Mouse (Mus musculus) telencephalon, adult 2 months (tissue): Measurements from ENCODE around the gene Gnb4.

Experiments used
- DNase-seq: peaks from one replicate; pipeline ENCODE4 v3.0.0-alpha.2; 2011; ENCODE audit warnings: low read depth, low spot score

Gene Gnb4

DNA sequence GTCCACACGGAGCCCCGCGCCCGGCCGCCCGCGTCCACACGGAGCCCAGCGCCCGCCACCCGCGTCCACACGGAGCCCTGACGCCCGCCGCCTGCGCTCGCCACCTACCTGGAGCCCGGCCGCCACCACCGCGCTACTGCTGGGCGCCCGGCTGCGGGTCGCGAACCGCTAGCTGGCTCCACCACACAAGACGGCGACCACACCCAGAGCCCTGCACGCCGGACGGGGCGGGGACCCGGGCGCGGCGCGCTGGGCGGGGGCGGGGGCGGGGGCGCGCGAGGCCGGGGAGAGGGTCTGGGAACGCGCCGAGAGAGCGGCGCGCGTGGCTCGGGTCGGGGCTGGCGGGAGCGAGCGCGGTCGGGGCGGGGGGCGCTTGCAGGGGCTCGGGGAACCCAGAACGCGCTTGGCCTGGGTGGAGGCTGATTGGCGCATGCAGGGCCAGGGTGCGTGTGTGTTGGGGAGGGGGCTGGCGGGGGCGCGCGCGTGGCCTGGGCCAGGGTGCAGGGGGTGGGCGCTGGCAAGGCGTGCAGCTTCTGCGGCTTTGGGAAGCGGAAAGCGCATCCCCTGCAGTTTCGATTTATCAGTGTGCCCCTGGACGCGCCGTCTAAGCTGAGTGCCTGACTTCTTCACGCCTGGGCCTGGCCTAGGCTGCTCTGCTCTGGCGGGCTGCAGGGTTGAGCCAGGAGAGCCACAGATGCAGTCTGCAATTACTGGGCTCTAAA lies at the start of gene Gnb4:
Gene Gnb4 (minus strand): TSS at position 255 of the 722 bp plus-strand sequence.
- DNase-seq = no peak

DNA sequence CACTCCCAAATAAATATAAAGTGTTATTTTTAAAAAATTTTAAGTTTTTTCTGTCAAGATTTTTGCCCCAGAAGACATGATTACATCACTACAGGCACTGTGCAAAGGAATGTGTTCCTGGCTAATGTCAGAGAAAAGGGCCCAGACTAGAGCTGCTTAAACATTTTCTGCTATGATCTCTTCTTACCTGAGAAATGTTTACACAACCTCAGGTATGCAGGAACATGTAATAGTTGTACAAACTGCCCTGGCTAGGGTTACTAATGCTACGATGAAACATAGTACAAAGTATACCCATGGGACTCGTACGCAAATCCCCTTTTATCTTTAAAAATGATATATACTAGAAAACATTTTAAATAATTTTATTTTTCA lies 45.2 kb upstream of the Gnb4 start:
- no peak for DNase-seq

DNA sequence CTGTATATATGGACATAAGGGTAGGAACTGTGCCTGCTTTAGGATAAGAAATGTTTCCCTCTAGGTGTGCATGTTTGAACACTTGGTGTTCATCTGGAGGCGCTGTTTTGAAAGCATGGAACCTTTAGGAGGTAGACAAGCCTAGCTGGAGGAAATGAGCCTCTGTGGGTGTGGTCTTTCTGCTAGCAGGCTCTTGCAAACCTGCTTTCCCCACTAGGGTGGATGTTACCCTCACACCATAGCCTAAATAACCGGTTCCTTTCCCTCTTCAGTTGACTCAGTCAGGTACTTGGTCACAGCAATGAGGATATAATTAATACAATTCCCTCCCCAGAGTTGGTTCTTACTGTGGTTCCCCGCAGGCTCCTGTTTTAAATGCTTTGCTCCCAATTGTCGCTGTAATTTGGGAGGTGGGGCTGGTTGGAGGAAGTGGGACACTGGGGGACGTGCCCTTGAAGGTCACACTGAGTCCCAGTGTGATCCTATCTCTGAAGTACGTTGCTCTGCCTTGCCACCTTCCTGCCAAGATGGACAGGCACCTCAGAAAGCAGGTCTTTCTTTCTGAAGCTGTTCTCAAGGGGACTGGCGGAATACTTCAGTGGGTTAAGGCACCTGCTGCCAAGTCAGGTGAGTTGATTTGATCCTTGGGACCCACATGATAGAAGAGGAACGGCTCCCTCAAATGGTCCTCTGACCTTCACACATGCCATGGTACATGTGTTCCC lies 44.6 kb upstream of the Gnb4 start:
- DNase-seq = no peak

DNA sequence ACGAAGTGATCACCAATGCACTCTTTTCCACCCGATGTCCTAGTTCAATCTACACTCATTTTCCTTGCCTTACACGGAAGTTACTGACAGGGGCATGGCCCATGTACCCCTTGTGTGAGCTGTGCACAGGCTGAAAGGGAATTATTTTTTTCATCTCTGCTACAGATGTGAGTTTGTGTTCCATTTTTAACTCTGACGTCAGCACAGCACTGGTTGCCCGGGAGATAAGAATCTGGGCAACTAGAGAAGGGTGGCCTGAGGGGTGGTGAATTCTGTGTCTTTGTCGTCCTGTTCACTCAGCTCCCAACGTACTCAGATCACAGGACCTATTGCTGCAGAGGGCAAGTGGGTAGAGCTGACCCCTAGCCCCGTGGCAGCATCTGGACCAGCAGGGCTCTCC lies 43.9 kb upstream of the Gnb4 start:
- DNase-seq = peak; percentile 39

DNA sequence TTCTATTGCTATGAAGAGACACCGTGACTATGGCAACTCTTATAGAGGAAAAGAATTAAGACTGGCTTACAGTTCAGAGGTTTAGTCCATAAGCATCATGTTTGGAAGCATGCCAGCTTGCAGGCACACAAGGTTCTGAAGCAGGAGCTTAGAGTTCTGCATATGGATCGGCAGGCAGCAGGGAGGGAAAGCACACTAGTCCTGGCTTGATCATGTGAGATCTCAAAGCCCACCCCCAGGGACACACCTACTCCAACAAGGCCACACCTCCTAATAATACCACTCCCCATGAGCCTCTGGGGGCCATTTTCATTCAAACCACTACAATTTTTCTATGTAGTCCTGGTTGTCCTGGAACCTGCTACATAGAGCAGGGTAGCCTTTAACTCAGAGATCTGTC lies 43.1 kb upstream of the Gnb4 start:
- DNase-seq = no peak

DNA sequence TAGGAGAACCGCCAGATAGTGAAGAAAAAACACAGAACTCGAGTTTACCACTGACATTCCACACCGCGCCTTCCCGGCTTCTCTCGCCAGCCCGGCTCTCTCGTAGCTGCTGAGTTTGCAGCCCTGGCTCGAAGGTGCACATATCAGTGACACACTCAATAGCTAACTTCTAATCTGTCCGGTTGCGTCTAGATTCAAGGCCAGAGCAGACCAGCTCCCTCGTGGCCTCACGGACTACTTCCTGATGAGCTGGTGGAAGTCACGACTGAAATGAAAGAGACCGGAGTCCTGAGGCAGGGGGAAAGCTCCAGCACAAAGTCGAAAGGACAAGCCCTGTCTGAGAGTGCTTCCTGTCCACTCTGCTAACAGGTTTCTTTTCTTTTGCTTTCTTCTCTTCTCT lies 42.4 kb upstream of the Gnb4 start:
- DNase-seq = no peak

DNA sequence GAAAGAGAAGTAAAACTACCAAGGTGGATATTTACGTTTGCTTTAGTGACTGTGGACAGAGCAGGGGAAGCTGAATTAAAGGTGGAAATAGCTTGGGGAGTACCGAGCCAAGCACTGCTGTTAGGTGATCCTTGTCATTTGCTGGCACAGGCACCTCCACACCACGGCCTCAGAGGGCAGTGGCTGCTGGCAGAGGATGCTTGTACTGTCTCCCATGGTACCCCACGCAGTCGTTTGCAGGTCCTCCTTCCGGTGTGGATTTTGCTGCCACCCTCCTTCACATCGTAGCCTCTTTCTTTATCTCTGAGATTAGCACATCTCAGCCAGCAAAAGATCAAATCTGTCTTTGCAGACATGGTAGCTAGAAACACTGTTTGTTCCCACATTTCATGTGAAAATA lies 42.0 kb upstream of the Gnb4 start:
- no peak for DNase-seq

DNA sequence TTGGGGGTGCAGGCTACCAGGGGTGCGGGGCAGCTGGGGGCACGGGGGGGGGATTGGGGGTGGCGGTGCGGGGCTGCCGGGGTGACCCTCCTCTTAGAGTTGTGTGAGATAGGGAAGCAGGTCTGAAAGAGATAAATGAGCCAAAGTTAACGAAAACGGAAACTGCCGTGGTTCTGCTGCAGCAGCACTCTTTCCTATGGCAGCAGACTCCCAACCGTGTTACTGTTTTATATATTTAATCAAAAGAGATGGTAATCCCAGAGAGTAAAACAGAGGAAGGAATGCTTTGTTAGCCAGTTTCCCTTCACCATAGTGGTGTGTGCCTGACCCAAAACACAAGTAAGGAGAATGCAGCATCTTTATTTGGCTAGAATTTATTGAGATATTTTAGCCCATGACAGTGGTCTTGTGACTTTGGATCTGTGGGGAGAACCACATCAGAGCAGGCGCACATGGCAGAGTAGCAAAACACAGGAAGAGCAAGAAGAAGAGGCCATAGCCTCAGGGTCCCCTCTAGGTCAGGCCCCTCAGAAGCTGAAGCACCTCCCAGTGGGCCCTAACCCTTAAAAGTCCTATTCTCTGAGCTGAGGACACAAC lies 40.1 kb upstream of the Gnb4 start:
- DNase-seq = no peak

DNA sequence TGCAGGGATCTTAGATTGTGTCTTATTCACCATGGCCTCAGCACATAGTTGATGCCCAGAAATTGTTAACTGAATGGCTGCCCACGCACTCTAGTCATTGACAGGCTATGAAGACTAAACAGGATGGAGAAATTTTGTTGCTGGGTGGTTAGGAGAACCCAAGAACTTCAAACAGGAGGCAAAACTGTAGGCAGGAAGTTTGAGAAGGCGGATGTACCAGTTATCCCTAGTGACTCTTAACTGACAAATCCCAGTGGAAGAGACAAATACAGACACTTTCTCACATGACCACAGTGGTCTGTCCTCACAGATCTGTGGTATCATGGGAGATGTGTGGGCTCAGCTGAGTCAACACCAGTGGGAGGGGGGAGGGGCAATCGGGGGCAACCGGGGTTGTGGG lies 39.6 kb upstream of the Gnb4 start:
- DNase-seq = no peak

DNA sequence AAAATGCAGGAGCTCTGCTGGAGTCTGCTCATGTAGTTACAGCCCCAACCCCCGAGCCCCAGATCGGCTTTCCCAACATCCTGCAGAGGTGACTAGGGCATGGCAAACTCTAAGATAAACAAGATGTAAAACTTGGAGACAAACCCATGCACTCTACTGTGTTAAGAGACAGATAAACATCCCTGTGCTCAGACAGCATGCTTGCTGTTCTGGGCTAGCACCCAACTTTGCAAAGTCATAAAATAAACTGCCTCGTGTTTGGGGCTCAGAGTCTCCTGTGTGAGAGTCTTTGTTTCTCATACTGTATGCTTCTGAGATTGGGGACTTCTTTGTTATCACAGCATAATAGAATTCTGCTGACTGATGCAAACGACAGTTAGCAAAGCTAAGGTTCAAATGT lies 36.4 kb upstream of the Gnb4 start:
- no peak for DNase-seq

DNA sequence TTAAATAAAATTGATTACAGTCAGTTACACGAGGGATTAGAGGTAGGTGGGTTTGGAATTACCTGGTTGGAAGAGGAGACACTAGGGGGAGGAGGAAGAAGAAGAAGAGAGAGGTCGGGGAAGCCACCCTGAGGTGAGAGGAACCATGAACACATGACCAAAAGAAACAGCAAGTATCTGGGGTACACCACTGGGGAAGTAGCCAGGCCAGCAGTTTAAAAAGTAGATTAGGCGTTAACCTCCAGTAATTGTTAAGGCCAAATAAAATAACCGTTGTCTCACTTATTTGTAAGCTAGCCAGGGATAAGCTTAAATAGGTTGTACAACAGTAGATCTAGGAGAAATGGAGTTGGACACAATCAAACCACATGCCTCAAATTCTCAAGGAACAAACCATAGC lies 32.9 kb upstream of the Gnb4 start:
- DNase-seq = no peak

DNA sequence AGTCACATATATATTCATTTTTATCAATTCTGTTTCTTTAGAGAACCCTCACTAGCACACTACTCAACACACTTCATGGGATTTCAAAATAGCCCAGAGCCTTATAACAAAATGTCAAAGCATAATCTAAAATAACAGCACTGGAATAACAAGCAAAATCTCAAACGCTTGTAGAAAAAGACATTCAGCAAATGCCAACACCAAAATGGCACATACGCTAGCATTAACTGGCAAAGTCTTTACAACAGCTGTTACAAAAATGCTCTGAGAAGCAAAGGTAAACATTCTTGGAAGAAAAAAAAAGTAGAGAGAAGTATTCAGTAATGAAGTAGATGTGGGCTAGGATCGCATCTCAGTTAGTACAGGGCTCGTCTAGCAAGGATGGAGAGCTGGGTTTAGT lies 30.5 kb upstream of the Gnb4 start:
- DNase-seq = peak; percentile 50

DNA sequence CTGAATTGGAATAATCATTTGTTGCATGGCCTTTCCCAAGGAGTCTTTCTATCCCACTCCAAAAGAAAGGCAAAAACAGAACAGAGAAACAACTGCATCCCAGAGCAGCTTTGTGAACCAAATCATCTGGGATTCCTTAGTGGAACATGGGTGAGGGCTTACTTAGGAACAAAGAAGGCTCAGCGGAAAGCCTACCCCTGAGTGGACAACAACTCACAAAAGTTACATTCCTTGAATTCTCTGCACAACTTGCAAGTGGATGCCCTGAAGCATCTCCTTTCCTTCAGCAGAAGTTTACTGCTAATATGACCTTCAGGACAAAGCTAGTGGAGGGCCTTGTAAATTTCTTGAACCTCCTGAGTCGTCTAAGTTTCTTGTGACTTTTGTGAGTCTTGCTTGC lies 28.4 kb upstream of the Gnb4 start:
- no peak for DNase-seq

DNA sequence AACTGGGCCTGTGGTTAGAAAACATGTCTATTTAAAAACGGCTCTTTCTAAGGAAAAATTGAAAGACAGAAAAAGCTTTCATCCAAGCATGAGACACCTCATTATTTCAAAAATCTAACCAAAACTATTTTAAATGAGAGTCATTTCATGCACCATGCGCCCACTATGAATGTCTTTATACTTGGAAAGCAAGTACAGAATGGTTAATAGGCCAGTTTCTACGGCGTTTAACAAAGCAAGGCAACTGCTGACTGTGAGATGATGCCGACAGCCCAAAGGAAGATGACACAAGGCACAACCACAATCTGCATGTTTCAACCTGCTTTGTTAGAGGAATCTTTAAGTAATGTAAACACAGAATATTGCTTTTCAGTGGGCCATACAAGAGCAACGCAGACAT lies 25.7 kb upstream of the Gnb4 start:
- DNase-seq = peak; percentile 43

DNA sequence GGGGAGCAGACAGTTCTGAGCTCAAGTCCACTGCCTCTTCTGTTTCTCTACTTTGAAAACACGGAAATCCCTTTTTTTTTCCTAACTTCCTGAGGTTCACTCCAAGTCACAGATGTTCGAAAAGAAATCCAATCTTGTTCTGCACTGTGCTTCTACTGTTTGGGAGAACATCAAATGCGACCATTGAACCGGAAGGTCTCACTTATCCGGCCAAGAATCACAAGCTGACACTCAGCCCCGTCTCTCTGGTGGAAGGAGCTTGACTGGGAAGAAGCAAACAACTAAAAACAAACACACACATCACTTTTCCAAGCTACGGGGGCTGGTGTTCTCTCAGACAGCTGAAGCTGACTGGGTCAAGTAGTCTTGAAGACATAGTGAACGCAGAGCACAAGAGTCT lies 21.9 kb upstream of the Gnb4 start:
- no peak for DNase-seq

DNA sequence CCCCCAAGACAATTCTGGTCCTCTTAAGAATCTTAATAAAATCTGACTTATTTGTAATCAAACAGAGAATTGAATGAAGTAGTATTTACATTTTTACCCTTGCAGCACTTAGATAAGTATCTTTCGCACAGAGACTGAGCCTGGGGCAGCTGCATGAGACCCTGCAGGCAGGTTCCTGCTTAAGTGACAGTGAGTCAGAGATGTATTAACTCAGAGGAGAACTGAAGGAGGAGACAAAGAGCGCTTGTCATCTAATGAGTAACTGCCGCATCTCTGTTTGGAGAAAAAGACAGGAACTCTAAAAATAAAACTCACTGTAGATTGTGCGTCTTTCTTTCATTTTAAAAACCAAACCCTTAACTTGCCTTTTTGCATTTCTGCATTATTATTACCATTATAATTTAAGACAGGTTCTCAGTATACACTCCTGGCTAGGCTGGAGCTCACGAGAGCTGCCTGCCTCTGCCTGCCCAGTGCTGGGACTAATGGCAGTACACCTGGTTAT lies 16.4 kb upstream of the Gnb4 start:
- no peak for DNase-seq

DNA sequence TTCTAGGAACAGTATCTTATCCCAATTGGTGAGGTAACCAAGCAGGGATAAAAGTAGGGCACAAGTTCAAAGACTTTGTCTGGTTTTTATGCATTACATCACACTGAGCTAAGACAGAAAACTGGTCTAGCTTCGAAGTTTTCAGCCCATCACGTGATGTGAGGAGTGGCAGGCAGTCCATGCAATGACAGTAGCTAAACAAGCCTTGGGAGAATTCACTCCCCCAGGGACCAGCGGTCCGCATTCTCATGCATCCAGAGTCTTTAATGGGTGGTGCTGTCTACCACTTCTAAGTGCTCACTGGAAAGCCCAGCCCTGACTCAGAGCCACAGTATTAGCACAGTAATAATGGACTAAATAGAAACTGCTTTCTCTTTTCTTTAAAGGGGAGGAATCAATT lies 13.8 kb upstream of the Gnb4 start:
- no peak for DNase-seq

DNA sequence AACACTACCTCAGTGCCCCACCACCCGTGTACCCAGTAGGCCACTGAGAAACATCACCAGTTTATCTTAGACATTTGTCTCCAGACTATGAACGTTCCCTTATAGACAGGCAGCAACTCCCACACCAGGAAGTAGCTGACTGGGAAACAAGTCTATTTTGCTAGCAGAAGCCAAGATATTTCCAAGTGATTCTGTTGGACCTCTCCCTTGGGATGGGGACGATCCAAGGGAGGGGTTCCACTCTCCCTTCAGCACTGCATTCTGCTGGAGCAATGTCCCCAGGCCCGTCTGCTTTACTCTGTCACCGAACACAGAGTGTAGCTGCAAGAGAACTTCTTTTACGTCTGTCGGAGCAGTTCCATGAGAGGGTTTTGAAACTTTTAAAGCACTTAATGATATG lies 11.8 kb upstream of the Gnb4 start:
- no peak for DNase-seq

DNA sequence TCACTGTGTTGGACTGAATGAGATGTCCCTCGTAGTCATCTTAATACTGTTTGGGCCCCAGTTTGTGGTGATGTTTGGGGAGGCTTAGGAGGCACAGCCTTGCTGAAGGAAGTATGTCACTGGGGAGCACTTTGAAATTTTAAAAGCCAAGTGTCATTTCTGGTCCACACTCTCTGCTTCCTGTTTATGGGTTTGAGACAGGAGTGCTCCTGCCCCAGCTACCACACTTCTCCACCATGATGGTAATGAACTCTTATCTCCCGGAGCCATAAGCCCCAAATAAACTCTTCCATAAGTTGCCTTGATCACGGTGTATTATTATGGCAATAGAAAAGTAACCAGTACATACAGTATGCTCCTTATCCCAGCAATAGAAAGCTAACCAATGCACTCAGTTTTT lies 5.7 kb upstream of the Gnb4 start:
- no peak for DNase-seq

DNA sequence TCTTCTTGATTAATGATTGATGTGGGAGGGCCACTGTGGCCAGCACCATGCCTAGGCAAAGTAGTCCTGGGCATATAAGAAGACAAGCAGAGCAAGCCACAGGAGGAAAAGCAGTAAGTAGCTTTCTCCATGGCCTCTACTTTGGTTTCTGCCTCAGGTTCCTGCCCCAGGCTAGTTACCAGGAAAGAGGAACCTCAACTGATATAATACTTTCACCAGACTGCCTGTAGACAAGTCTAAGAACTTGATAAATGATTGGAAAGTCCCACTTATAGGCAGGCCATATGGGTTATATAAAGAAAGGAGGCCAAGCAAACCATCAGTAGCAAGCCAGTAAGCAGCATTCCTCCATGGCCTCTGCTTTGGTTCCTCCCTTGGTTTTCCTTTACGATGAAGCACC lies 5.3 kb upstream of the Gnb4 start:
- no peak for DNase-seq

DNA sequence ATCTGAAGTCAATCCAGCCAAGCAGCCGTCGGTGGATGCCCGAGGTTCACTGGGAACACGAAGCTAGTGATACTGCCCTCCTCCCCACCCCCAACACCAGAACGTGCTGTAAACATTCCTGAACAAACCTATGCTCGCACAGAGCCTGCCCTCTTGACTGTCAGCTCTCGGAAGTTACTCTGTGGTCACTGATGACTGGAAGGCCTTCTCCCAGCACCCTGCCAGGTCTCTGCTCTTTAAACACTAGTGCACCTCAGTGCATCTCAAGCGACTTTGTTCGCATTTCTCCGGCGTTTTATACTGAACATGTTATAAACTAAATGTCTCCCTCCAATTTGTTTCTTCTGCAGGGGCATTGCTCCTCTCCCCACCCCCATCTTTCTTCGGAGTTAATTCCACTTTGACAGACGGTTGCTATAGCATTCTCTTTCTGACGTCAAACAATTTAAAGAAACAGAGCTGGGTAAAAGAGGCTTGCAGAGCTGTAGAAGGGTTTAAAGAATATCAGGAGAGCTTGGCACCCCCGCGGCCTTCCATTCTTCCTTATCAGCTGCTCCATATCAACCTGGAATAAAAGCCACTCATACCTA lies 763 bp upstream of the Gnb4 start:
- DNase-seq = no peak

DNA sequence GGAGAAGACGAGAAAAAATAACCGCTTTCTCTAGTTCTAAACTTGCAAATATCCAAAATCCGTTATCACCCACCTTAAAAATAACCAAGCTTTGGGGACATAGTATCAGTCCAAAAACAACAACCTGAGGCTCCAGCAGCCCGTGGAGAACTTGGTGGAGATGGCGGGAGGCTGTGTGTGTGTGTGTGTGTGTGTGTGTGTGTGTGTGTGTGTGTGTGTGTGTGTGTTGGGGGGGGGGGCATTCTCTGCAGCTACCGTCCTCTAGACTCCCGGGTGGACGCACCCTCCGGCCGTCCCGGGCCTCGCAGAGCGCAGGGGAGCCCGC lies 417 bp downstream of the Gnb4 start:
- DNase-seq = no peak

DNA sequence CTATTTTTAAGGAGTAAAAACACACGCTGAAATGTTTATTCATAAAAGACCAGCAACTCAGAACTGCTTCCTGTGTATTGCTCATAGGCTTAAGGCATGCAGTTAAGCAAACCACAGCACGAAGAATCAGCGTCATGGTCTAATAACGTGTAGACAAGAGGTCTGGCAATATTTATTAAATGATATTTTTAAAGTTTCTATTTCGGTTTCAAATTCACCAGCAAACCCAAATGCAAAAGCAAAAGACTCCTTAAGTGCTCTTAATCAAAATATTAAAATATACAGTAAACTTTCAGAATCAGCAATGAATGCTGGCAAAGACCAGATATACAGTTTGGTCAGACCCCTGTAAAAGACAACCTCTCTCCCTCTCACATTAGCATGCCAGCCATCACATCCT lies 1.0 kb downstream of the Gnb4 start:
- no peak for DNase-seq
